Mouse (Mus musculus): ENCODE measurements around the gene Ccl27a. TPM values are rescaled to one million over a fixed set of nuclear protein-coding genes. Genes with fewer than 3 reads are reported as not detected.
"Not testable (repeated sequence)": the region's sequence is repeated elsewhere in the genome, so short reads cannot be mapped to it uniquely, and the experiment has no call there.

The Ccl27a gene
- polyA plus RNA-seq (2015; fragmentation: Nextera tagmentation; extraction: Ambion mirVana) = 290 and 302 TPM in 2 replicates

- H3K27me3 ChIP-seq (ENCODE audit: control insufficient read depth, insufficient read depth, low read depth, low read length); ATAC-seq; H3K9me3 ChIP-seq (replicated peaks; ENCODE audit: control insufficient read depth, low read length, poor library complexity, severe bottlenecking); H3K36me3 ChIP-seq (ENCODE audit: control insufficient read depth, insufficient read depth, low read length); H3K4me1 ChIP-seq (ENCODE audit: control insufficient read depth, insufficient read depth, low read length): not testable (repeated sequence)
- peak within 1 kb of the TSS; percentile 71 for H3K27ac ChIP-seq (ENCODE audit: low read length)
- H3K4me3 ChIP-seq (ENCODE audit: low read depth, low read length) = peak within 1 kb of the TSS; percentile 45
- peak within 1 kb of the TSS; percentile 63; the same call in 1 of the 2 replicates for H3K9ac ChIP-seq (ENCODE audit: low read depth, low read length)
- peak within 1 kb of the TSS; percentile 56 for H3K4me2 ChIP-seq (ENCODE audit: low read length)
- WGBS = under 1% methylated on average over 12 of the region's 14 CpGs
These were observed at the start of gene Ccl27a for GRCm38 (mm10) chr4:41774002-41774401. Ccl27a (minus strand) TSS chr4:41774247.

- not testable (repeated sequence) for H3K9ac ChIP-seq (ENCODE audit: low read depth, low read length); H3K4me3 ChIP-seq (ENCODE audit: low read depth, low read length); H3K4me1 ChIP-seq (ENCODE audit: control insufficient read depth, insufficient read depth, low read length); H3K36me3 ChIP-seq (ENCODE audit: control insufficient read depth, insufficient read depth, low read length); H3K4me2 ChIP-seq (ENCODE audit: low read length); H3K27ac ChIP-seq (ENCODE audit: low read length); H3K27me3 ChIP-seq (ENCODE audit: control insufficient read depth, insufficient read depth, low read depth, low read length); ATAC-seq; H3K9me3 ChIP-seq (replicated peaks; ENCODE audit: control insufficient read depth, low read length, poor library complexity, severe bottlenecking)
- 20% methylated on average over 3 of the region's 3 CpGs for WGBS
These were observed 9.2 kb upstream of the Ccl27a start for GRCm38 (mm10) chr4:41783197-41783596.

- 23% methylated on average over 3 of the region's 4 CpGs for WGBS
- H3K27me3 ChIP-seq (ENCODE audit: control insufficient read depth, insufficient read depth, low read depth, low read length); H3K4me2 ChIP-seq (ENCODE audit: low read length); ATAC-seq; H3K36me3 ChIP-seq (ENCODE audit: control insufficient read depth, insufficient read depth, low read length); H3K27ac ChIP-seq (ENCODE audit: low read length); H3K4me1 ChIP-seq (ENCODE audit: control insufficient read depth, insufficient read depth, low read length); H3K4me3 ChIP-seq (ENCODE audit: low read depth, low read length); H3K9ac ChIP-seq (ENCODE audit: low read depth, low read length); H3K9me3 ChIP-seq (replicated peaks; ENCODE audit: control insufficient read depth, low read length, poor library complexity, severe bottlenecking): not testable (repeated sequence)
These were observed 8.7 kb upstream of the Ccl27a start for GRCm38 (mm10) chr4:41782711-41783110.

- H3K36me3 ChIP-seq (ENCODE audit: control insufficient read depth, insufficient read depth, low read length); H3K9ac ChIP-seq (ENCODE audit: low read depth, low read length); H3K9me3 ChIP-seq (replicated peaks; ENCODE audit: control insufficient read depth, low read length, poor library complexity, severe bottlenecking); H3K27ac ChIP-seq (ENCODE audit: low read length); H3K4me1 ChIP-seq (ENCODE audit: control insufficient read depth, insufficient read depth, low read length); ATAC-seq; H3K4me2 ChIP-seq (ENCODE audit: low read length); H3K4me3 ChIP-seq (ENCODE audit: low read depth, low read length); H3K27me3 ChIP-seq (ENCODE audit: control insufficient read depth, insufficient read depth, low read depth, low read length): not testable (repeated sequence)
- WGBS = 11% methylated on average over 9 of the region's 21 CpGs
These were observed 7.9 kb upstream of the Ccl27a start for GRCm38 (mm10) chr4:41781748-41782485.

GRCm38 (mm10) chr4:41781271-41781670, 7.2 kb upstream of the Ccl27a start:
- H3K36me3 ChIP-seq (ENCODE audit: control insufficient read depth, insufficient read depth, low read length); H3K9ac ChIP-seq (ENCODE audit: low read depth, low read length); H3K9me3 ChIP-seq (replicated peaks; ENCODE audit: control insufficient read depth, low read length, poor library complexity, severe bottlenecking); H3K27me3 ChIP-seq (ENCODE audit: control insufficient read depth, insufficient read depth, low read depth, low read length); H3K4me3 ChIP-seq (ENCODE audit: low read depth, low read length); H3K4me2 ChIP-seq (ENCODE audit: low read length); H3K27ac ChIP-seq (ENCODE audit: low read length); H3K4me1 ChIP-seq (ENCODE audit: control insufficient read depth, insufficient read depth, low read length); ATAC-seq: not testable (repeated sequence)
- WGBS = 17% methylated on average over 4 of the region's 9 CpGs

- WGBS = 73% methylated on average over 1 of the region's 1 CpGs
- not testable (repeated sequence) for H3K4me1 ChIP-seq (ENCODE audit: control insufficient read depth, insufficient read depth, low read length); H3K9ac ChIP-seq (ENCODE audit: low read depth, low read length); H3K27ac ChIP-seq (ENCODE audit: low read length); H3K9me3 ChIP-seq (replicated peaks; ENCODE audit: control insufficient read depth, low read length, poor library complexity, severe bottlenecking); ATAC-seq; H3K36me3 ChIP-seq (ENCODE audit: control insufficient read depth, insufficient read depth, low read length); H3K27me3 ChIP-seq (ENCODE audit: control insufficient read depth, insufficient read depth, low read depth, low read length); H3K4me2 ChIP-seq (ENCODE audit: low read length); H3K4me3 ChIP-seq (ENCODE audit: low read depth, low read length)
These were observed 1.8 kb upstream of the Ccl27a start for GRCm38 (mm10) chr4:41775840-41776239.

GRCm38 (mm10) chr4:41774506-41774905, 459 bp upstream of the Ccl27a start:
- 39% methylated on average over 3 of the region's 3 CpGs for WGBS
- Histone ChIP-seq H3K4me2 (ENCODE audit: low read length) (peak overlapping the region; percentile 56), H3K9ac (ENCODE audit: low read depth, low read length) (peak overlapping the region; percentile 52; the same call in 1 of the 2 replicates), H3K4me3 (ENCODE audit: low read depth, low read length) (peak overlapping the region; percentile 30), H3K27ac (ENCODE audit: low read length) (peak overlapping the region; percentile 71)
- not testable (repeated sequence) for H3K9me3 ChIP-seq (replicated peaks; ENCODE audit: control insufficient read depth, low read length, poor library complexity, severe bottlenecking); H3K27me3 ChIP-seq (ENCODE audit: control insufficient read depth, insufficient read depth, low read depth, low read length); H3K36me3 ChIP-seq (ENCODE audit: control insufficient read depth, insufficient read depth, low read length); H3K4me1 ChIP-seq (ENCODE audit: control insufficient read depth, insufficient read depth, low read length)
- 0 out of 2 replicates have a peak, but pooled peaks have one; percentile 58 for ATAC-seq

GRCm38 (mm10) chr4:41773502-41773901, 545 bp downstream of the Ccl27a start:
- peak overlapping the region; percentile 63; the same call in 1 of the 2 replicates for H3K9ac ChIP-seq (ENCODE audit: low read depth, low read length)
- H3K4me1 ChIP-seq (ENCODE audit: control insufficient read depth, insufficient read depth, low read length); H3K9me3 ChIP-seq (replicated peaks; ENCODE audit: control insufficient read depth, low read length, poor library complexity, severe bottlenecking); ATAC-seq; H3K27me3 ChIP-seq (ENCODE audit: control insufficient read depth, insufficient read depth, low read depth, low read length); H3K36me3 ChIP-seq (ENCODE audit: control insufficient read depth, insufficient read depth, low read length): not testable (repeated sequence)
- peak overlapping the region; percentile 42 for H3K4me2 ChIP-seq (ENCODE audit: low read length)
- 0% methylated on average over 11 of the region's 25 CpGs for WGBS
- peak overlapping the region; percentile 38; the same call in 1 of the 2 replicates for H3K27ac ChIP-seq (ENCODE audit: low read length)
- H3K4me3 ChIP-seq (ENCODE audit: low read depth, low read length) = peak overlapping the region; percentile 45

- Histone ChIP-seq H3K9ac (ENCODE audit: low read depth, low read length) (0 out of 2 replicates have a peak overlapping the region, but pooled peaks have one; percentile 26), H3K4me2 (ENCODE audit: low read length) (peak overlapping the region; percentile 54), H3K4me3 (ENCODE audit: low read depth, low read length) (peak overlapping the region; percentile 35)
- not testable (repeated sequence) for H3K27me3 ChIP-seq (ENCODE audit: control insufficient read depth, insufficient read depth, low read depth, low read length); H3K9me3 ChIP-seq (replicated peaks; ENCODE audit: control insufficient read depth, low read length, poor library complexity, severe bottlenecking); H3K4me1 ChIP-seq (ENCODE audit: control insufficient read depth, insufficient read depth, low read length); H3K27ac ChIP-seq (ENCODE audit: low read length); H3K36me3 ChIP-seq (ENCODE audit: control insufficient read depth, insufficient read depth, low read length); ATAC-seq
- 0% methylated on average over 5 of the region's 16 CpGs for WGBS
These were observed 1.1 kb downstream of the Ccl27a start for GRCm38 (mm10) chr4:41772946-41773345.

Measured in midbrain, embryonic 16.5 days (tissue).